Mouse (Mus musculus) hindbrain, embryonic 14.5 days (tissue): ENCODE data around the gene Rin2. TPM values are rescaled to one million over a fixed set of nuclear protein-coding genes. Genes with fewer than 3 reads are reported as not detected.

Source experiments
- ATAC-seq: fragments of 200-750 bp; cut with Nextera tagmentation; 2 replicates; pipeline ENCODE4 v1.8.0; 2017; ENCODE audit warnings: moderate number of reproducible peaks, mild to moderate bottlenecking, moderate TSS enrichment, moderate library complexity; ENCODE audit not compliant: low FRiP score
- DNase-seq: peaks from one replicate; pipeline ENCODE4 v3.0.0-alpha.2; 2015; ENCODE audit warnings: low spot score
- H3K27ac ChIP-seq: fragments of 300-500 bp; sonication (generic); 2 replicates; pipeline ENCODE4 v1.5.1; 2014; ENCODE audit warnings: mild to moderate bottlenecking, moderate library complexity
- H3K27me3 ChIP-seq: fragments of 300-500 bp; sonication (generic); 2 replicates; pipeline ENCODE4 v1.6.1; 2014; ENCODE audit warnings: mild to moderate bottlenecking, low read length, mixed read lengths; ENCODE audit not compliant: control insufficient read depth, insufficient read depth
- H3K36me3 ChIP-seq: fragments of 300-500 bp; sonication (generic); replicated peaks from 2 replicates; pipeline ENCODE4 v1.6.1; 2014; ENCODE audit not compliant: control insufficient read depth, insufficient read depth
- H3K4me1 ChIP-seq: fragments of 300-500 bp; sonication (generic); replicated peaks from 2 replicates; pipeline ENCODE4 v1.6.1; 2014; ENCODE audit warnings: antibody characterized with exemption, low read length, mixed read lengths; ENCODE audit not compliant: control insufficient read depth, insufficient read depth
- H3K4me2 ChIP-seq: fragments of 300-500 bp; sonication (generic); replicated peaks from 2 replicates; pipeline ENCODE4 v1.6.1; 2014; ENCODE audit warnings: mild to moderate bottlenecking, moderate library complexity
- H3K4me3 ChIP-seq: fragments of 300-500 bp; sonication (generic); replicated peaks from 2 replicates; pipeline ENCODE4 v1.5.1; 2014; ENCODE audit warnings: mild to moderate bottlenecking, low read length
- H3K9ac ChIP-seq: fragments of 300-500 bp; sonication (generic); 2 replicates; pipeline ENCODE4 v1.6.1; 2014
- H3K9me3 ChIP-seq: fragments of 300-500 bp; sonication (generic); 2 replicates; pipeline ENCODE4 v1.6.1; 2016; ENCODE audit warnings: low read length; ENCODE audit not compliant: control insufficient read depth
- WGBS: fragments of 180-500 bp; shearing (Covaris S2); extraction: QIAGEN DNeasy Blood & Tissue Kit; methylation state at CpG from one replicate; pipeline ENCODE4 v1.1.7; 2014; 5-methylcytosine and 5-hydroxymethylcytosine counted together
- polyA plus RNA-seq: library from polyadenylated mRNA; unstranded; fragments of >200 nt; fragmentation: Nextera tagmentation; extraction: Ambion mirVana; gene quantifications from 2 replicates; pipeline ENCODE4 v1.2.1, GENCODE M21; 2014

The Rin2 gene
- polyA plus RNA-seq, 1 experiment from 2014 or later: 17.1 TPM

GRCm38 (mm10) chr2:145866695-145867449 lies 191.9 kb downstream of the Rin2 start:
- no peaks in the 10 kb centered on the region for H3K36me3 ChIP-seq
- no peak overlapping the region for H3K4me2 ChIP-seq
- DNase-seq (no peak), ATAC-seq (no peak)
- no peaks in the 10 kb centered on the region; the same call in 1 of the 2 replicates for H3K4me1 ChIP-seq
- H3K9me3 ChIP-seq: no peaks in the 10 kb centered on the region
- H3K4me3 ChIP-seq: no peak overlapping the region
- 96% methylated on average over 11 of the region's 11 CpGs for WGBS
- H3K27ac ChIP-seq: no peak overlapping the region
- no peak overlapping the region for H3K9ac ChIP-seq
- no peaks in the 10 kb centered on the region for H3K27me3 ChIP-seq

GRCm38 (mm10) chr2:145871308-145871707 lies 196.3 kb downstream of the Rin2 start:
- Histone ChIP-seq H3K27me3 (no peaks in the 10 kb centered on the region), H3K4me2 (no peak overlapping the region), H3K4me1 (no peaks in the 10 kb centered on the region), H3K27ac (no peak overlapping the region), H3K36me3 (0 out of 2 replicates have a peak, but pooled peaks cover under 1% of the 10 kb centered on the region), H3K4me3 (no peak overlapping the region), H3K9me3 (no peaks in the 10 kb centered on the region), H3K9ac (no peak overlapping the region)
- no peak for ATAC-seq
- DNase-seq: no peak
- 95% methylated on average over 4 of the region's 4 CpGs for WGBS

GRCm38 (mm10) chr2:145872099-145872498 lies 197.1 kb downstream of the Rin2 start:
- DNase-seq: no peak
- Histone ChIP-seq H3K27me3 (no peaks in the 10 kb centered on the region), H3K9me3 (no peaks in the 10 kb centered on the region), H3K4me3 (no peak overlapping the region), H3K4me2 (no peak overlapping the region), H3K27ac (no peak overlapping the region), H3K9ac (no peak overlapping the region), H3K36me3 (peaks cover 8% of the 10 kb centered on the region; the same call in 1 of the 2 replicates), H3K4me1 (no peaks in the 10 kb centered on the region)
- no peak for ATAC-seq
- 96% methylated on average over 1 of the region's 1 CpGs for WGBS

- 79% methylated on average over 1 of the region's 1 CpGs for WGBS
- no peak for ATAC-seq
Measured at GRCm38 (mm10) chr2:145873953-145874352, 198.9 kb downstream of the Rin2 start.

GRCm38 (mm10) chr2:145874879-145875482 lies 200.0 kb downstream of the Rin2 start:
- H3K4me2 ChIP-seq: no peak overlapping the region
- no peak for DNase-seq
- WGBS: 74% methylated on average over 3 of the region's 3 CpGs
- no peak overlapping the region for H3K4me3 ChIP-seq
- peaks cover 25% of the 10 kb centered on the region for H3K36me3 ChIP-seq
- H3K27me3 ChIP-seq: no peaks in the 10 kb centered on the region
- H3K4me1 ChIP-seq: no peaks in the 10 kb centered on the region
- no peak overlapping the region for H3K27ac ChIP-seq
- no peak overlapping the region for H3K9ac ChIP-seq
- H3K9me3 ChIP-seq: no peaks in the 10 kb centered on the region
- ATAC-seq: no peak

More at GRCm38 (mm10) chr2:145873953-145874352, 198.9 kb downstream of the Rin2 start:
- no peak overlapping the region for H3K9ac ChIP-seq
- no peaks in the 10 kb centered on the region for H3K4me1 ChIP-seq
- H3K4me3 ChIP-seq: no peak overlapping the region
- no peaks in the 10 kb centered on the region for H3K9me3 ChIP-seq
- no peak overlapping the region for H3K4me2 ChIP-seq
- H3K27me3 ChIP-seq: no peaks in the 10 kb centered on the region
- peaks cover 18% of the 10 kb centered on the region for H3K36me3 ChIP-seq
- H3K27ac ChIP-seq: no peak overlapping the region
- no peak for DNase-seq

- no peak overlapping the region for H3K4me3 ChIP-seq
- H3K27me3 ChIP-seq: no peaks in the 10 kb centered on the region
- H3K36me3 ChIP-seq: peaks cover 32% of the 10 kb centered on the region
- WGBS: 93% methylated on average over 3 of the region's 3 CpGs
- DNase-seq: no peak
- no peak overlapping the region for H3K27ac ChIP-seq
- no peak overlapping the region for H3K9ac ChIP-seq
- no peaks in the 10 kb centered on the region for H3K9me3 ChIP-seq
- H3K4me1 ChIP-seq: no peaks in the 10 kb centered on the region
- no peak overlapping the region for H3K4me2 ChIP-seq
- ATAC-seq: no peak
Measured at GRCm38 (mm10) chr2:145877191-145877590, 202.2 kb downstream of the Rin2 start.

- Histone ChIP-seq H3K4me2 (no peak overlapping the region), H3K9ac (no peak overlapping the region), H3K4me3 (no peak overlapping the region), H3K27me3 (no peaks in the 10 kb centered on the region), H3K27ac (no peak overlapping the region), H3K36me3 (peaks cover 45% of the 10 kb centered on the region), H3K9me3 (no peaks in the 10 kb centered on the region), H3K4me1 (no peaks in the 10 kb centered on the region; the same call in 1 of the 2 replicates)
- DNase-seq (no peak), ATAC-seq (no peak)
- 69% methylated on average over 11 of the region's 11 CpGs for WGBS
Measured at GRCm38 (mm10) chr2:145880887-145881747, 206.1 kb downstream of the Rin2 start.

GRCm38 (mm10) chr2:145881932-145882331 lies 206.9 kb downstream of the Rin2 start:
- DNase-seq (no peak), ATAC-seq (no peak)
- H3K27ac ChIP-seq: no peak overlapping the region
- no peak overlapping the region for H3K4me2 ChIP-seq
- 76% methylated on average over 5 of the region's 5 CpGs for WGBS
- peaks cover 38% of the 10 kb centered on the region for H3K36me3 ChIP-seq
- no peaks in the 10 kb centered on the region for H3K9me3 ChIP-seq
- H3K27me3 ChIP-seq: no peaks in the 10 kb centered on the region
- no peak overlapping the region for H3K4me3 ChIP-seq
- H3K9ac ChIP-seq: no peak overlapping the region
- no peaks in the 10 kb centered on the region; the same call in 1 of the 2 replicates for H3K4me1 ChIP-seq

- peak; percentile 59 for DNase-seq
- Histone ChIP-seq H3K9ac (no peak overlapping the region), H3K4me2 (no peak overlapping the region), H3K36me3 (peaks cover 34% of the 10 kb centered on the region), H3K27ac (no peak overlapping the region), H3K9me3 (no peaks in the 10 kb centered on the region), H3K4me3 (no peak overlapping the region), H3K27me3 (no peaks in the 10 kb centered on the region), H3K4me1 (no peaks in the 10 kb centered on the region; the same call in 1 of the 2 replicates)
- no peak for ATAC-seq
- WGBS: 16% methylated on average over 2 of the region's 2 CpGs
Measured at GRCm38 (mm10) chr2:145882398-145882797, 207.4 kb downstream of the Rin2 start.
